Mouse (Mus musculus) limb, embryonic 12.5 days (tissue): ENCODE data around the gene Kmt2b. TPM values are rescaled to one million over a fixed set of nuclear protein-coding genes. Genes with fewer than 3 reads are reported as not detected.

Experiments
- ATAC-seq: fragments of 200-750 bp; cut with Nextera tagmentation; 2 replicates; pipeline ENCODE4 v1.8.0; 2017; ENCODE audit warnings: low read depth, moderate TSS enrichment; ENCODE audit not compliant: insufficient number of reproducible peaks, insufficient read depth, low FRiP score, low TSS enrichment
- H3K27ac ChIP-seq: fragments of 300-500 bp; sonication (generic); 2 replicates; pipeline ENCODE4 v1.5.1; 2016; ENCODE audit warnings: mild to moderate bottlenecking, moderate library complexity
- H3K27me3 ChIP-seq: fragments of 300-500 bp; sonication (generic); 2 replicates; pipeline ENCODE4 v1.6.1; 2016; ENCODE audit warnings: mild to moderate bottlenecking, moderate library complexity
- H3K36me3 ChIP-seq: fragments of 300-500 bp; sonication (generic); 2 replicates; pipeline ENCODE4 v1.6.1; 2016; ENCODE audit warnings: mild to moderate bottlenecking, moderate library complexity
- H3K4me1 ChIP-seq: fragments of 300-500 bp; sonication (generic); replicated peaks from 2 replicates; pipeline ENCODE4 v1.6.1; 2016
- H3K4me2 ChIP-seq: fragments of 300-500 bp; sonication (generic); 2 replicates; pipeline ENCODE4 v1.6.1; 2016; ENCODE audit warnings: mild to moderate bottlenecking, moderate library complexity
- H3K4me3 ChIP-seq: fragments of 300-500 bp; sonication (generic); replicated peaks from 2 replicates; pipeline ENCODE4 v1.5.1; 2016; ENCODE audit warnings: mild to moderate bottlenecking
- H3K9ac ChIP-seq: fragments of 300-500 bp; sonication (generic); replicated peaks from 2 replicates; pipeline ENCODE4 v1.6.1; 2016; ENCODE audit warnings: mild to moderate bottlenecking, moderate library complexity
- H3K9me3 ChIP-seq: fragments of 300-500 bp; sonication (generic); 2 replicates; pipeline ENCODE4 v1.6.1; 2016; ENCODE audit warnings: mild to moderate bottlenecking, moderate library complexity
- WGBS: fragments of 180-500 bp; shearing (Covaris S2); methylation state at CpG from one replicate; pipeline ENCODE4 v1.1.7; 2016; 5-methylcytosine and 5-hydroxymethylcytosine counted together
- polyA plus RNA-seq: library from polyadenylated mRNA; unstranded; fragments of >200 nt; fragmentation: Nextera tagmentation; extraction: Ambion mirVana; gene quantifications from 2 replicates; pipeline ENCODE4 v1.2.1, GENCODE M21; 2016

Kmt2b gene
- polyA plus RNA-seq = 11.0 and 12.1 TPM in 2 replicates

DNA sequence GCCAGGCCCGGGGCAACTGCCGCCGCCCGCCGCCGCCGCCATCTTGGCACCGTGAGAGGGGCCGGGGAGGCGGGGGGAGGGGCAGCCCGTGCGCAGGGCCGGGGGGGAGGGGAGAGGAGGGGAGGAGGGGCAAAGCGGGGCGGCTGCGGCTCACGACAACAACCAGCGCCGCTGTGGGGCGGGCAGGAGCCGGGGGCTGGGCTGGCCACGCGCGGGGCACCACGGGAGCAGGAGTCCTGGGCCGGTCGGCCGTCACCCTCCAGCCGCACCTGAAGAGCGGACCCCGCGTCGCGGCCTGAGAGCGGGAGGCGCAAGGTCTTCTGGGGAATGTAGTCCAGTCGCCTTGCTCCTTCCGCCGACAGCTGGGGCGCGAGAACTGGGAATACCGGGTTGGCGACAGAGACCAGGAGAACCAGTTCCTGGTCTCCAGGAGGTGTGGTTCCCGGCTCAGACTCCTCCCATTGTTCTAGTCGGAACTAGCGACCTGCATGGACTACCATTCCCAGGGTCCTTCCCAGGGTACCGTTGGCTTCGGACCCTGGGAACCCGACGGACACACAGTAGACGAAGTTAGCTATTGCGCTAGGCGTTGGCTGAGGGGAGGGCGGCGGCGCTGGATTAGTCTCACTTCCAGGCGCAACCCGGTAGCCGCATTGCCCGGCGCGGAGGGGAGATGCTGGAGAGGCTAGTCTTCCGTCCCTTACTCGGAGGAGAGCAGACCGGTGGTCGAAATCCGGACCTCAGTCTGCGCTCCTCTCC is at the start of gene Kmt2b:
Gene Kmt2b (minus strand): TSS at position 51 of the 759 bp plus-strand sequence.
- WGBS = under 1% methylated on average over 56 of the region's 68 CpGs
- ATAC-seq = peak; percentile 96
- peak within 1 kb of the TSS; percentile 99 for H3K4me3 ChIP-seq
- H3K4me1 ChIP-seq = peaks cover 20% of the 10 kb centered on the region
- H3K36me3 ChIP-seq = peaks cover 30% of the 10 kb centered on the region
- H3K9ac ChIP-seq = peak within 1 kb of the TSS; percentile 98
- peak within 1 kb of the TSS; percentile 94 for H3K4me2 ChIP-seq
- no peaks in the 10 kb centered on the region for H3K27me3 ChIP-seq
- peak within 1 kb of the TSS; percentile 92 for H3K27ac ChIP-seq
- H3K9me3 ChIP-seq = no peaks in the 10 kb centered on the region

DNA sequence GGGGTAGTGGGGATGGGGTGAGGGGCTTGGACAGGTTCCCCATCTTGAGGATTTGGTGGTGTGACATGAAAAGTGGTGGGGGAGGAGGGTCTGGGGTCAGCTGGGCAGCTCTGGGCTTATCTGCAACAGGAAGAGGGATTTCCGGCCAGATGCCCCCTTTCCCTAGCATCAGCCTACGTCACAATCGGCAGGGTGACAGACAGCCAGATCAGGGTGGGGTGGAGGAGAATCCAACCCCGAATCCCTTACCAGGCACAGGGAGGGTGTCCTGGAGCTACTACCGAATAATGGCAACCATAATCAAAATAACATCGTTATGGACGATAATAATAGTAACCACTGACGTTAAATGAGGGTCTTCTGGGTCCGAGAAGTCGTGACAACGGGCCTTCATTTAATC is 47.9 kb upstream of the Kmt2b start:
- Histone ChIP-seq H3K4me1 (peaks cover 24% of the 10 kb centered on the region), H3K9ac (no peak overlapping the region), H3K4me2 (peak overlapping the region; percentile 35), H3K27me3 (peaks cover 49% of the 10 kb centered on the region), H3K27ac (no peak overlapping the region), H3K9me3 (no peaks in the 10 kb centered on the region), H3K4me3 (0 out of 2 replicates have a peak overlapping the region, but pooled peaks have one; percentile 3), H3K36me3 (peaks cover 15% of the 10 kb centered on the region)
- WGBS = 23% methylated on average over 11 of the region's 11 CpGs
- no peak for ATAC-seq

DNA sequence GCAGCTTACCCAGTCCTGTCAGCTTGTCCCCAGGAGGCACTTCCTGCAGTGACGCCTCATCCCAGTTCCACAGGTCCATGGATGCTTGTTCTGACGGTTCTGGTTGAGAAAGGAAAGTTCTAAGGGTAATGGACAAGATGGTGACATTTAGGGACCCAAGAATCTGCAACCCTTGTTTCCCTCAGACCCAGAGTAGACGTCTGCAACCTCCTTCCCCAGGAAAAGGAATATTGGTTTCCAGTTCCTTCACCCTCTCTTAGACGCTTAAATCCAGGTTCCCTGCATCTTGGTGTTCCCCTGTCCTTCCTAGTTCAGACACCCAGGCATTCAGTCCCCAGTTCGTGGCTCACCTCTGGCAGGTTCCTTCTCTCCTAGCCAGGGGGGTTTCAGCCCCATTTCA is 47.2 kb upstream of the Kmt2b start, which contains the start of gene Etv2:
Gene Etv2 (minus strand): TSS at position 101 of the 400 bp plus-strand sequence.
- ATAC-seq = no peak
- Histone ChIP-seq H3K9me3 (no peaks in the 10 kb centered on the region), H3K36me3 (peaks cover 9% of the 10 kb centered on the region), H3K4me2 (peak within 1 kb of the TSS; percentile 45), H3K27ac (no peak within 1 kb of the TSS), H3K9ac (0 out of 2 replicates have a peak within 1 kb of the TSS, but pooled peaks have one; percentile 31), H3K4me1 (peaks cover 24% of the 10 kb centered on the region), H3K4me3 (peak within 1 kb of the TSS; percentile 29), H3K27me3 (peaks cover 54% of the 10 kb centered on the region)
- 5% methylated on average over 5 of the region's 5 CpGs for WGBS

DNA sequence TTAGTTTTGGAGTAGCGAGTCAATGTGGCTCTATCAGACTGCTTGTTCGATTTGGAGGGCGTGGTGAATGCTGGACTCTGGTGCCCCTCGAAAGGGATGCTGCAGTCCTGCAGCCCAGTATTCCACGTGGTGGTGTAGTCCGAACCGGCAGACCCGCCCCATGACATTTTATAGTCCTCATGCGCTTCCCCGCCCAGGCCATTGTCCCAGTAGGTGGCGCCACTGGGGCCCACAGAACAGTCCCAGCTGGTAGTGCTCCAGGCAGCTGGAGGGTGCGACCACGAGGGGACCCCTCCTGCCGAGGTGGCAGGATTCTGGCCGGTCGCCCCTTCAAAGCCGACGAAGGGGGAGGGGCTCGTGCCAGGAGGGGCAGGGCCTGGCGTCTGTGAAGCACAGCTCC is 46.1 kb upstream of the Kmt2b start:
- no peaks in the 10 kb centered on the region for H3K9me3 ChIP-seq
- WGBS = 1% methylated on average over 20 of the region's 20 CpGs
- ATAC-seq = peak; percentile 66
- no peak overlapping the region for H3K27ac ChIP-seq
- H3K27me3 ChIP-seq = peaks cover 64% of the 10 kb centered on the region
- H3K4me2 ChIP-seq = peak overlapping the region; percentile 45
- peaks cover 24% of the 10 kb centered on the region for H3K4me1 ChIP-seq
- no peaks in the 10 kb centered on the region for H3K36me3 ChIP-seq
- peak overlapping the region; percentile 29 for H3K4me3 ChIP-seq
- H3K9ac ChIP-seq = 0 out of 2 replicates have a peak overlapping the region, but pooled peaks have one; percentile 31

DNA sequence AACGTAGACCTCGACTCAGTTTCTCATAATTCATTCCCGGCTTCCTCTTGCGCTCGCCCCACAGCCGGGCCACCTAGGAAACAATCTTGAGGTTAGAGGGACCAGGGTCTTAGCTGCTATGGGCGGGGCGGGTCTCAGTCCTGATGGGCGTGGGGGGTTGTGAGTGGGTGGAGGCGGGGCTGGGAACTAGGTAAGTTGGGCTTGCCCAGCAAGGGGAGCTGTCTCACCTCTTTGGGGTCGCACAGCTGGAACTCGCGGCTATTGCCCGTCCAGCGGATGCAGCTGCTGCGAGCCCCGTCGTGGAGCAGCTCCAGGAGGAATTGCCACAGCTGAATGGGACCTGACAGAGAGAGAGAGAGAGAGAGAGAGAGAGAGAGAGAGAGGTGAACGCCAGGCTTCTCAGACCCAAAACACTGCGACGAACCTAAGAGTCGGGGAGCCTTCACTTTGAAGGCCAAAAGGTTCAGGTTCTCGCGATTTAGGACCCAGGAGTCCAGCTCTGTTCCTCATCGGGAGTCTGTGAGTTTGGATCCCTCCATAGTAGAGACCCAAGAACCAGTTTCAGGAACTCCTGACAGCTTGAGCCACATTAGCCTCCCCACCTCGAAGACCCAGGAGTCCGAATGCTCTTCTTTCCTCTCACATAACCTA is 45.4 kb upstream of the Kmt2b start:
- peaks cover 16% of the 10 kb centered on the region for H3K4me1 ChIP-seq
- peak overlapping the region; percentile 45 for H3K4me2 ChIP-seq
- no peak overlapping the region; the same call in 1 of the 2 replicates for H3K9ac ChIP-seq
- WGBS = 4% methylated on average over 27 of the region's 27 CpGs
- H3K27me3 ChIP-seq = peaks cover 64% of the 10 kb centered on the region
- ATAC-seq = no peak
- H3K9me3 ChIP-seq = no peaks in the 10 kb centered on the region
- H3K4me3 ChIP-seq = peak overlapping the region; percentile 29
- H3K27ac ChIP-seq = no peak overlapping the region
- no peaks in the 10 kb centered on the region for H3K36me3 ChIP-seq

DNA sequence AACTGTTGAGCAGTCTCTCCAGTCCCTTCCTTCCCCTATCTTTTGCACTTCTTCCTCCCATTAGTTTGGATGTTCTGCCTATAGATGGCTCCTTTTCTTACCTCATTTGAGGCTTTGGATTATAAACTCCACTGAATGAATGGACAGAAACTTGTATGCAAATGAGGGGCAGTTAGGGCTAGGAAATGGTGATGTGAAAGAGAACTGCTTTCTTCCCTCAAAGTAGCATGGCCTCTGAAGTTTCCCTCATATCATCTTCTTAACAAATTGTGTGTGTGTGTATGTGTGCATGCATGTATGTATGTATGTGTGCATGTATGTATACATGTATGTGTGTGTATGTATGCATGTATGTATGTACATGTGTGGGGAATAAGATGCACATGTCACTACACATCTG is 40.5 kb upstream of the Kmt2b start:
- H3K9ac ChIP-seq = no peak overlapping the region
- ATAC-seq = no peak
- H3K9me3 ChIP-seq = no peaks in the 10 kb centered on the region
- H3K4me1 ChIP-seq = peaks cover 10% of the 10 kb centered on the region
- peaks cover 5% of the 10 kb centered on the region; the same call in 1 of the 2 replicates for H3K36me3 ChIP-seq
- no peak overlapping the region for H3K4me2 ChIP-seq
- H3K27ac ChIP-seq = no peak overlapping the region
- H3K4me3 ChIP-seq = no peak overlapping the region
- peaks cover 40% of the 10 kb centered on the region for H3K27me3 ChIP-seq

DNA sequence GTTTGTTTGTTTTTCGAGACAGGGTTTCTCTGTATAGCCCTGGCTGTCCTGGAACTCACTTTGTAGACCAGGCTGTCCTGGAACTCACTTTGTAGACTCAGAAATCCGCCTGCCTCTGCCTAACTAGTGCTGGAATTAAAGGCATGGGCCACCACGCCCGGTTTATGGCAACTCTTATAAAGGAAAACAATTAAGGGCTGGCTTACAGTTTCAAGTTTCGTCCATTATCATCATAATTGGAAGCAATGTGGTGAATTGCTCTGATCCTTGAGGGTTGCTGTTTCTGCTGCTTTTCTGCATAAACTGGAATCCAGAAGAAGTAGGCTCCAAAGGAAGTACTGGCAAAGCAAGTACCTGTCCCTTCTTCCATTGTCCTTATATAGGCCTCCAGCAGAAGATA is 38.1 kb upstream of the Kmt2b start:
- Histone ChIP-seq H3K36me3 (peaks cover 29% of the 10 kb centered on the region), H3K27ac (no peak overlapping the region), H3K4me2 (no peak overlapping the region), H3K4me3 (no peak overlapping the region), H3K9me3 (no peaks in the 10 kb centered on the region), H3K27me3 (peaks cover 17% of the 10 kb centered on the region), H3K4me1 (peaks cover 10% of the 10 kb centered on the region), H3K9ac (no peak overlapping the region)
- no peak for ATAC-seq
- 87% methylated on average over 5 of the region's 5 CpGs for WGBS

DNA sequence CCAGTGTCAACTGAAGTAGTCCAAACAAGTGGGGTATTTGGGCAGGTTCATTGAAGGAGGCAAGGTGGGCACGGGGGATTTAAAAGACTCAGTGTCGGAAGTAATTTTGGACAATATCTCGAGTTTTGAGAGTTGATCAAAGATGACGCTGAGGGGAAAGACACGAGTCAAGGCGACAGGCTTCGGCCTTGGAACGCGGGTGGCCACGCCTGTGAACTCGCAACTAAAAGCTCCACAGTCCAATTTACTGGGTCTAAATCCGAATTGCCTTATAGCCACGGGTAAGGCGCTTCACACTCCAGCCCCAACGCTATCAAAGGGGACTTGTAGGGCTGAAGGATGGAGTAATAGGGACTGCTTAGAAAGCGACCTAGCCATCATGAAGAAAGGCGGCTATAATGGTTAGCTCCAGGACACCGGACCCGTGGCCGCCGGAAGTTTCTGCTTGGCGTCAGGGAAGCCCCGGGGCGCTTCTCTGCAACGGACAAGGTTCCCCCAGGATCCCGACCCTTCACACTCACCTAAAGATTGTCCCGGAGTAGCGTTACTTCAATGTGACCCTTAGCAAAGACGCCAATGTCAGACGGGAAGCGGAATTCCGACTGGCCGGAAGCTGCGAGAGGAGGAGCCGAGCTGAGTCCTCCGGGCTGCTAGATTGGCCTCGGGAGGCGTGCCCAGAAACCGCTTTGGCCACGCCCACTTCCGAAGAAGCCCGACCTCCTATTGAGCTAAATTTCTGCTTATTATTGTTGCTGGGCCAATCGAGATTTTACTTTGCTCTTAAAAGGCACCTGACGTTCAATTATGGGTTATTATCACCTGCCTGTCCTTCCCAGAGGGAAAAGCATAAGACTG is 37.2 kb upstream of the Kmt2b start, which contains the start of gene Cox6b1:
Gene Cox6b1 (minus strand): TSS at position 622 of the 855 bp plus-strand sequence.
- Histone ChIP-seq H3K9me3 (no peaks in the 10 kb centered on the region), H3K4me1 (peaks cover 10% of the 10 kb centered on the region), H3K9ac (peak within 1 kb of the TSS; percentile 82), H3K36me3 (peaks cover 36% of the 10 kb centered on the region), H3K4me2 (peak within 1 kb of the TSS; percentile 95), H3K27ac (no peak within 1 kb of the TSS), H3K4me3 (peak within 1 kb of the TSS; percentile 79), H3K27me3 (peaks cover 10% of the 10 kb centered on the region; the same call in 1 of the 2 replicates)
- ATAC-seq = peak; percentile 90
- WGBS = 2% methylated on average over 44 of the region's 44 CpGs

DNA sequence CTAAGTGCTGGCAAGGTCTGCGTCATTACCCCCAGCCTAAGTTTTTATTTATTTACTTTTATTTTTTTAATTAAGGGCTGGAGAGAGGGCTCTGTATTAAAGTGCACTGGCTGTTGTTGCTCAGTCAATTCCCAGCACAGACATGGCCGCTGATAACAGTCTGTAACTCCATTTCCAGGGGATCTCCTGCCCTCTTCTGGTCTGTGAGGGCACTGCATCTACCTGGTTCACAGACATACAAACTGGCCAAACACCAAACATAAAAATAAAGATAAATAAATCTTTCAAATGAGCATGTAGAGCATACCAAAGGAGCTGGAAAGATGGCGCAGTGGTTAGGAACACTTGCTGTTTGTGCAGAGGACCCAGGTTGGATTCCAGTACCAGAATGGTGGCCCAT is 30.7 kb upstream of the Kmt2b start:
- Histone ChIP-seq H3K9ac (no peak overlapping the region), H3K27ac (no peak overlapping the region), H3K4me2 (no peak overlapping the region), H3K27me3 (no peaks in the 10 kb centered on the region), H3K9me3 (0 out of 2 replicates have a peak, but pooled peaks cover 4% of the 10 kb centered on the region), H3K4me1 (no peaks in the 10 kb centered on the region), H3K36me3 (peaks cover 86% of the 10 kb centered on the region), H3K4me3 (no peak overlapping the region)
- no peak for ATAC-seq
- WGBS = 88% methylated on average over 3 of the region's 3 CpGs

DNA sequence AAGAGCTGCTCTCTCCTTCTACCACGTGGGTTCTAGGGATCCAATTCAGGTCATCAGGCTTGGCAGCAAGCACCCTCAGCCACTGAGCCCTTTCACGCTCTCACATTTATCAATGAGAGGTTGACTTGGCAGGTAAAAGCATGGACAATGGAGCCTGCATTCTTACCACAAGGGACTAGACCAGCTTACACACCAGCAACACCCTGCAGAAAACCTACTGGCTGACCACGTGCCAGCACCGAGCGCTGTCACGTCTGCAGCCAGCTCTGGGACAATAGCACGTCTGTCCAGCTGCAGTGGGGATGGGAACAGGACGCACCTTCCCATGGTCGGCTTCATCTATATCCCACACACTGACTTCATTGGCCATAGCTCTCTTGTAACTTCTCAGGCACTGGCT is 30.1 kb upstream of the Kmt2b start:
- 99% methylated on average over 9 of the region's 9 CpGs for WGBS
- Histone ChIP-seq H3K4me2 (no peak overlapping the region), H3K9ac (no peak overlapping the region), H3K4me3 (no peak overlapping the region), H3K36me3 (peaks cover 80% of the 10 kb centered on the region), H3K9me3 (0 out of 2 replicates have a peak, but pooled peaks cover 4% of the 10 kb centered on the region), H3K27ac (no peak overlapping the region), H3K4me1 (no peaks in the 10 kb centered on the region), H3K27me3 (no peaks in the 10 kb centered on the region)
- ATAC-seq = no peak
